15 mouse cellular contexts compared by ENCODE assay signal in genomic region chr9:28440192-28440795, GRCm38 (mm10).
DNase-seq lines count a peak whose midpoint lies in the region; ATAC-seq and TF ChIP-seq lines count a peak whose summit lies in the region.
"Had no signal": no experiment of that assay in that cellular context is flagged by ENCODE, and none has a peak within 500 bp of the region (broad histone marks: within the 10 kb centered on the region; RNA-seq: fewer than 3 reads in every experiment).

No protein-coding gene starts in this region.

- TF ChIP-seq CTCF in layer of hippocampus, adult 2 months (conservative IDR thresholded peaks at IDR 0.05) = no peak
- TF ChIP-seq CTCF in hindbrain, postnatal 0 days (IDR thresholded peaks at IDR 0.05; ENCODE audit: low read depth) = no peak

- no peak for DNase-seq in layer of hippocampus, adult 2 months (ENCODE audit: low spot score in 2 of 2)
- no peak for DNase-seq in layer of hippocampus, adult 9-11 months
- DNase-seq in brain, embryonic 18.5 days (ENCODE audit: low read depth, low spot score) = peak; percentile 10
- peak; percentile 72 to 77 for DNase-seq in cerebellum, postnatal 14 days
- peak; percentile 53 for DNase-seq in hindbrain, postnatal 0 days (ENCODE audit: low spot score)
- DNase-seq in kidney, postnatal 25 days = no peak
- DNase-seq: gastrocnemius, postnatal 10 days; kidney, adult 8-10 months; thymus, adult 2 months had no signal

- no peaks in the 10 kb centered on the region for H3K9me3 ChIP-seq in hindbrain, postnatal 0 days (ENCODE audit: low read length)
- H3K9me3 ChIP-seq: limb, embryonic 12.5 days had no signal

- no peak overlapping the region for H3K9ac ChIP-seq in hindbrain, postnatal 0 days (replicated peaks; ENCODE audit: low read length)
- H3K9ac ChIP-seq: limb, embryonic 12.5 days had no signal

- no peak for ATAC-seq in hindbrain, postnatal 0 days
- no peak for ATAC-seq in megakaryocyte progenitor cell, adult 5-6 weeks (replicated peaks; ENCODE audit: poor library complexity)
- ATAC-seq: activated CD4-positive, CD25-positive, alpha-beta regulatory T cell, adult 4 months had no signal

- WGBS in hindbrain, postnatal 0 days = 31% methylated on average over 3 of the region's 3 CpGs

- H3K27me3 ChIP-seq in hindbrain, postnatal 0 days (ENCODE audit: insufficient read depth, low read length) = no peaks in the 10 kb centered on the region
- H3K27me3 ChIP-seq: limb, embryonic 12.5 days had no signal

- H3K4me2 ChIP-seq in hindbrain, postnatal 0 days (ENCODE audit: low read depth, low read length) = no peak overlapping the region
- H3K4me2 ChIP-seq: heart, embryonic 11.5 days; limb, embryonic 12.5 days had no signal

- no peaks in the 10 kb centered on the region for H3K36me3 ChIP-seq in hindbrain, postnatal 0 days (ENCODE audit: insufficient read depth, low read length)
- H3K36me3 ChIP-seq: limb, embryonic 12.5 days had no signal

- peak overlapping the region; percentile 24; the same call in 1 of the 2 replicates for H3K27ac ChIP-seq in layer of hippocampus, adult 2 months
- 0 out of 2 replicates have a peak overlapping the region, but pooled peaks have one; percentile 46 for H3K27ac ChIP-seq in hindbrain, postnatal 0 days
- H3K27ac ChIP-seq: limb, embryonic 12.5 days; macrophage had no signal

- peaks cover 23% of the 10 kb centered on the region for H3K4me1 ChIP-seq in hindbrain, postnatal 0 days (ENCODE audit: insufficient read depth, low read length)

- H3K4me3 ChIP-seq in layer of hippocampus, adult 2 months = no peak overlapping the region; the same call in 1 of the 2 replicates
- H3K4me3 ChIP-seq in hindbrain, postnatal 0 days (ENCODE audit: low read length) = no peak overlapping the region
- H3K4me3 ChIP-seq: limb, embryonic 12.5 days; myocyte had no signal

Comparison
In these comparisons a context has a peak if more than half of its experiments do, and no peak if none do; other contexts are left out.
1. DNase-seq: peak in brain, embryonic 18.5 days (single experiment), cerebellum, postnatal 14 days (2 of 2) and hindbrain, postnatal 0 days (single experiment); none in layer of hippocampus, adult 2 months (0 of 2), layer of hippocampus, adult 9-11 months (single experiment) and kidney, postnatal 25 days (0 of 2).